19 mouse cellular contexts compared by ENCODE assay signal in the genomic region with DNA sequence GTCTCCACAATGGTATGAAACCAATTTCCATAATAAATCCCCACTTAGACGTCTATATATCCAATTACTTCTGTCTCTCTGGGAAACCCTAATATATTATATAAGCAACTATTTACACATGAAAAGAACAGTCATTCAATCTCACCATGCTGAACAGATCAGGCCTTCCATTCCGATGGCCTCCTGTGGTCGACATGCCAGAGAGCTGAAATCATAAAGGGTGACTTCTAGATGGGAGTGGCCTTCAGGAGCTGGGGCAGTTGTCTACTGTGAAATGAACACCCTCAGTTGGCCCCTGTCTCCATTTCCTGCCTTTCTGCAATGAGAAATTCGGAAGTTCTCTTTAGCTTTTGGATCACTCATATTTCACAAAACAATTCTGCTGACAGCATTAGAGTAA.
"Had no signal": no experiment of that assay in that cellular context is flagged by ENCODE, and none has a peak within 500 bp of the region (broad histone marks: within the 10 kb centered on the region; RNA-seq: fewer than 3 reads in every experiment).

No protein-coding gene starts in this region.

- H3K4me3 ChIP-seq: layer of hippocampus, adult 2 months; left cerebral cortex, adult 2 months; limb, embryonic 12.5 days; liver, embryonic 13.5 days; midbrain, embryonic 12.5 days; midbrain, embryonic 15.5 days; neural tube, embryonic 13.5 days had no signal

- H3K4me1 ChIP-seq: liver, embryonic 13.5 days; midbrain, embryonic 12.5 days; midbrain, embryonic 15.5 days; neural tube, embryonic 13.5 days had no signal

- H3K4me2 ChIP-seq: limb, embryonic 12.5 days; liver, embryonic 13.5 days; lung, embryonic 14.5 days; midbrain, embryonic 12.5 days; midbrain, embryonic 15.5 days; neural tube, embryonic 13.5 days had no signal

- H3K27ac ChIP-seq: layer of hippocampus, adult 2 months; left cerebral cortex, adult 2 months; limb, embryonic 12.5 days; liver, embryonic 13.5 days; macrophage; midbrain, embryonic 12.5 days; midbrain, embryonic 15.5 days; neural tube, embryonic 13.5 days had no signal

- H3K36me3 ChIP-seq: limb, embryonic 12.5 days; liver, embryonic 13.5 days; midbrain, embryonic 12.5 days; midbrain, embryonic 15.5 days; neural tube, embryonic 13.5 days had no signal

- H3K9me3 ChIP-seq: limb, embryonic 12.5 days; liver, embryonic 13.5 days; midbrain, embryonic 12.5 days; midbrain, embryonic 15.5 days; neural tube, embryonic 13.5 days had no signal

- DNase-seq: kidney, adult 18-20 months; kidney, adult 9 months; kidney, postnatal 14 days; kidney, postnatal 4 days; layer of hippocampus, adult 9-11 months; layer of hippocampus, postnatal 36 days; liver, embryonic 13.5 days; lung, embryonic 14.5 days; thymus, adult 18-20 months; thymus, postnatal 36 days had no signal

- H3K27me3 ChIP-seq: limb, embryonic 12.5 days; liver, embryonic 13.5 days; midbrain, embryonic 15.5 days; neural tube, embryonic 13.5 days had no signal

- ATAC-seq: intestine, embryonic 16.5 days; lung, postnatal 0 days; midbrain, embryonic 15.5 days had no signal
